Mouse (Mus musculus): ENCODE data around the gene Arid5a. TPM values are rescaled to one million over a fixed set of nuclear protein-coding genes. Genes with fewer than 3 reads are reported as not detected.

The Arid5a gene
- total RNA-seq, 1 experiment, result 7.9 TPM

DNA sequence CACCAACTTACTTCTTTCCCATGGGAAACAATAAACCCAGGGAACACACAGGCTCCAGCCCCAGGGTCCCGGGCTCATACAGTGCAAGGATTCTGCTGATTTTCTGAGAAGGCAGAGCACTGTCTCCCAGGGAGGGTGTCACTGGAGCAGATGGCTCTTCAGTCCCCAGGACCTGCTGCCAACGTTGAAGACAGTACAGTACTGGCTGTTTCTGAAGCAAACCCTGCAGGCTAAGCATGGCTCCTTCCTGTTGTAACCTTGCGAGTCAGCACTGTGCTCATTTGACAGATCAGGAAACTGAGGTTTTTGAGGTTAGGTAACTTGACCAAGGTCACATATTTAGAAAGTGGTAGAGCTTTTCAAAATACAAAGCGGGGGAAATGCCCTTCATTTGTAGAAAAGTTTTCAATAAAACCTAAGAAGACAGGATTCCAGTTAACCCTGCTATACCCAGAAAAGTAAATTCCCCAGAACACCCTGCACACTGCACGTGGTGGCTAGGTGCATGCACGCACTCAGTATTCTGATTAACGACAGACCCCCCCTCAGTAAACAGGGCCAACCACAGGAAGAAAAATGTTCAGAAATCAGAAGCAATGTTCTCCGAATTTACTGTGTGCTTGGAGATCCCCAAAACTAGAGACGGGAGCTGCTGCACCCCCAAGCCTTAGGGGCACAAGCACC, 10.9 kb upstream of the Arid5a start:
- TF ChIP-seq CHD2 (IDR thresholded peaks at IDR 0.05; ENCODE audit: low read depth, low read length) (no peak), MAFK (IDR thresholded peaks at IDR 0.05; ENCODE audit: insufficient read depth, low read depth, low read length) (no peak), ZNF384 (IDR thresholded peaks at IDR 0.05; ENCODE audit: low read depth, low read length) (no peak)
- DNase-seq (ENCODE audit: low read depth, low spot score), result no peak
- in situ Hi-C loops (cut with MboI; ENCODE audit: low sequenced_read_pairs in 2 of 2, unreplicated experiment in 2 of 2), result no loop called here
- Histone ChIP-seq H3K9ac (ENCODE audit: insufficient read depth, low read depth, low read length, poor library complexity, severe bottlenecking) (no peak overlapping the region), H3K36me3 (ENCODE audit: control insufficient read depth, insufficient read depth, low read length, poor library complexity, severe bottlenecking) (no peaks in the 10 kb centered on the region), H3K9me3 (ENCODE audit: control insufficient read depth, insufficient read depth, low read depth, low read length) (no peaks in the 10 kb centered on the region), H3K4me3 (ENCODE audit: insufficient read depth in 1 of 2, low read depth in 1 of 2, low read length in 2 of 2, poor library complexity in 1 of 2, severe bottlenecking in 1 of 2) (no peak overlapping the region), H3K27ac (ENCODE audit: insufficient read depth, low read depth, low read length, poor library complexity, severe bottlenecking) (no peak overlapping the region), H3K4me1 (ENCODE audit: control insufficient read depth in 2 of 2, insufficient read depth in 2 of 2, low read length in 2 of 2, poor library complexity in 1 of 2) (peaks cover 0 to 4% of the 10 kb centered on the region in 2 experiments; a peak in 1 of 4 replicates)

DNA sequence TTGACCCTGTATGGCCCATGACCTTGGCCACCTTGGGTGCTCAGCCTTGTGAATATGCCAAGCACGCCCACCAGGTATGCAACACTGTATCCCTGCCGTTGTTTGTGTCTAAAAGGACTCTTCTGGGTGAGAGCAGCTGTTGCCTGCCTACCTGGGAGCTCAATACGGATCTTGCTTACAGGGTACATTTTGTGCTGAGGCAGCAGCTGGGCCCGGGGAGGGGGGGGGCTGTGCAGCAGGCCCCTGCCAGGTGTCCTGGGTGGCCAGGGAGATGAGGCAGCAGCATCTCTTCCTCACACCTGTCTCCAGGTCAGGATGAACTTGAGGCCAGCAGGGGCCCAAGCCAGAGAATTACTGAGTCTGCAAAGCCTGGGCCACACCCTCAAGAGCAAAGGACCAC, 9.4 kb upstream of the Arid5a start:
- no peak overlapping the region for H3K4me3 ChIP-seq (ENCODE audit: insufficient read depth in 1 of 2, low read depth in 1 of 2, low read length in 2 of 2, poor library complexity in 1 of 2, severe bottlenecking in 1 of 2)
- H3K4me1 ChIP-seq (ENCODE audit: control insufficient read depth in 2 of 2, insufficient read depth in 2 of 2, low read length in 2 of 2, poor library complexity in 1 of 2), result peaks cover 0 to 8% of the 10 kb centered on the region in 2 experiments; a peak in 1 of 4 replicates
- H3K9ac ChIP-seq (ENCODE audit: insufficient read depth, low read depth, low read length, poor library complexity, severe bottlenecking), result no peak overlapping the region
- no peaks in the 10 kb centered on the region for H3K9me3 ChIP-seq (ENCODE audit: control insufficient read depth, insufficient read depth, low read depth, low read length)
- in situ Hi-C loops (cut with MboI; ENCODE audit: low sequenced_read_pairs in 2 of 2, unreplicated experiment in 2 of 2), result no loop called here
- no peak overlapping the region for H3K27ac ChIP-seq (ENCODE audit: insufficient read depth, low read depth, low read length, poor library complexity, severe bottlenecking)
- H3K36me3 ChIP-seq (ENCODE audit: control insufficient read depth, insufficient read depth, low read length, poor library complexity, severe bottlenecking), result no peaks in the 10 kb centered on the region
- no peak for DNase-seq (ENCODE audit: low read depth, low spot score)
- TF ChIP-seq ZNF384 (IDR thresholded peaks at IDR 0.05; ENCODE audit: low read depth, low read length), result no peak
- no peak for TF ChIP-seq HCFC1 (IDR thresholded peaks at IDR 0.05; ENCODE audit: borderline replicate concordance, insufficient read depth, low read length)
- TF ChIP-seq CHD2 (IDR thresholded peaks at IDR 0.05; ENCODE audit: low read depth, low read length), result no peak
- no peak for TF ChIP-seq MAFK (IDR thresholded peaks at IDR 0.05; ENCODE audit: insufficient read depth, low read depth, low read length)
- TF ChIP-seq ZC3H11A (IDR thresholded peaks at IDR 0.05; ENCODE audit: borderline replicate concordance, low read depth, low read length), result no peak

GRCm38 (mm10) chr1:36299126-36299525, 8.4 kb upstream of the Arid5a start:
- H3K9ac ChIP-seq (ENCODE audit: insufficient read depth, low read depth, low read length, poor library complexity, severe bottlenecking), result no peak overlapping the region
- TF ChIP-seq CHD2 (IDR thresholded peaks at IDR 0.05; ENCODE audit: low read depth, low read length) (no peak), MAFK (IDR thresholded peaks at IDR 0.05; ENCODE audit: insufficient read depth, low read depth, low read length) (no peak), ZNF384 (IDR thresholded peaks at IDR 0.05; ENCODE audit: low read depth, low read length) (no peak), HCFC1 (IDR thresholded peaks at IDR 0.05; ENCODE audit: borderline replicate concordance, insufficient read depth, low read length) (no peak), ZC3H11A (IDR thresholded peaks at IDR 0.05; ENCODE audit: borderline replicate concordance, low read depth, low read length) (no peak)
- no peaks in the 10 kb centered on the region for H3K9me3 ChIP-seq (ENCODE audit: control insufficient read depth, insufficient read depth, low read depth, low read length)
- in situ Hi-C loops (cut with MboI; ENCODE audit: low sequenced_read_pairs in 2 of 2, unreplicated experiment in 2 of 2), result no loop called here
- H3K27ac ChIP-seq (ENCODE audit: insufficient read depth, low read depth, low read length, poor library complexity, severe bottlenecking), result no peak overlapping the region
- peaks cover 0 to 8% of the 10 kb centered on the region in 2 experiments; a peak in 1 of 4 replicates for H3K4me1 ChIP-seq (ENCODE audit: control insufficient read depth in 2 of 2, insufficient read depth in 2 of 2, low read length in 2 of 2, poor library complexity in 1 of 2)
- H3K36me3 ChIP-seq (ENCODE audit: control insufficient read depth, insufficient read depth, low read length, poor library complexity, severe bottlenecking), result no peaks in the 10 kb centered on the region
- DNase-seq (ENCODE audit: low read depth, low spot score), result no peak
- no peak overlapping the region for H3K4me3 ChIP-seq (ENCODE audit: insufficient read depth in 1 of 2, low read depth in 1 of 2, low read length in 2 of 2, poor library complexity in 1 of 2, severe bottlenecking in 1 of 2)

GRCm38 (mm10) chr1:36299676-36300075, 7.9 kb upstream of the Arid5a start:
- no peak overlapping the region for H3K4me3 ChIP-seq (ENCODE audit: insufficient read depth in 1 of 2, low read depth in 1 of 2, low read length in 2 of 2, poor library complexity in 1 of 2, severe bottlenecking in 1 of 2)
- H3K9ac ChIP-seq (ENCODE audit: insufficient read depth, low read depth, low read length, poor library complexity, severe bottlenecking), result no peak overlapping the region
- H3K4me1 ChIP-seq (ENCODE audit: control insufficient read depth in 2 of 2, insufficient read depth in 2 of 2, low read length in 2 of 2, poor library complexity in 1 of 2), result peaks cover 0 to 8% of the 10 kb centered on the region in 2 experiments; a peak in 1 of 4 replicates
- no peaks in the 10 kb centered on the region for H3K9me3 ChIP-seq (ENCODE audit: control insufficient read depth, insufficient read depth, low read depth, low read length)
- in situ Hi-C loops (cut with MboI; ENCODE audit: low sequenced_read_pairs in 2 of 2, unreplicated experiment in 2 of 2), result no loop called here
- no peaks in the 10 kb centered on the region for H3K36me3 ChIP-seq (ENCODE audit: control insufficient read depth, insufficient read depth, low read length, poor library complexity, severe bottlenecking)
- no peak for TF ChIP-seq HCFC1 (IDR thresholded peaks at IDR 0.05; ENCODE audit: borderline replicate concordance, insufficient read depth, low read length)
- TF ChIP-seq MAFK (IDR thresholded peaks at IDR 0.05; ENCODE audit: insufficient read depth, low read depth, low read length), result no peak
- no peak for TF ChIP-seq ZNF384 (IDR thresholded peaks at IDR 0.05; ENCODE audit: low read depth, low read length)
- TF ChIP-seq CHD2 (IDR thresholded peaks at IDR 0.05; ENCODE audit: low read depth, low read length), result no peak
- TF ChIP-seq ZC3H11A (IDR thresholded peaks at IDR 0.05; ENCODE audit: borderline replicate concordance, low read depth, low read length), result no peak
- no peak for DNase-seq (ENCODE audit: low read depth, low spot score)
- no peak overlapping the region for H3K27ac ChIP-seq (ENCODE audit: insufficient read depth, low read depth, low read length, poor library complexity, severe bottlenecking)

All from ES-E14 (cell line).